Mouse (Mus musculus) right cerebral cortex, postnatal 25 days (tissue): ENCODE measurements around the gene Por.

Source experiments
- DNase-seq: peaks from one replicate; pipeline ENCODE4 v3.0.0; 2022

The Por gene

DNA sequence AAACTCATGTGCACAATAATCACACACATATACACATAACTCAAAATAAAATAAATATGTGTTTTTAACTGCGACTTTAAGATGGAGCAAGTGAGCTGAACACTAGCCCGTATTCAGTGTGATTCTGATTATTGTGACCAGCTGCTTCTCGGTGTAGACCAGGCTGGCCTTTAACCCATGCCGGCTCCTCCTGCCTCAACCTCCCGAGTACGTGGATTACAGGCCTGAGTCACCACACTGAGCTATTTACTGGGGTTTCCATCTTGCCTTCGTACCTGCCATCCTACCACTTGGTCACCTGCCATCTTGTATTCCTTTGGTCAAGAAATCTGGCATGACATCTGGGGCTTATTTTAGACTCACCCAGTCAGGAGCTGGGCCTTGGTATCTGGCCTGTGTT is 33.6 kb downstream of the Por start:
- DNase-seq, result no peak

DNA sequence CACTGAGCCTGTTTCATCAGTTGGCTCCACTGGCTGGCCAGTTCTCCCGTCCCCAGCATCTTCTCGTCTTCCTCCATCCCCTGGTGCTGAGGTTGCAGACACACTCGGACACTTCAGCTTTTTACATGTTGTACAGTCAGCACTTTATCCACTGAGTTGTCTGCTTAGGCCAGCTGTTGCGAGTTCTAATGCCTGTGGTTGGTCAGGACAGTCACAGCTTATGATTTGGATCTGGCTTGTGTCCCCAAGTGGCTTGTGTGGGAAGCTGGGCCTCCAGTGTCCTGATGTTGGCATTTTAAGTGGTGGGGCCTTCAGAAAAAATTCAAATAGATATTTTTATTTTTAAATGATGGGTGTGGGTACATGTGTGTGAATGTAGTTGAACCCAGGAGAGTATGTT is 35.5 kb downstream of the Por start:
- DNase-seq, result no peak

DNA sequence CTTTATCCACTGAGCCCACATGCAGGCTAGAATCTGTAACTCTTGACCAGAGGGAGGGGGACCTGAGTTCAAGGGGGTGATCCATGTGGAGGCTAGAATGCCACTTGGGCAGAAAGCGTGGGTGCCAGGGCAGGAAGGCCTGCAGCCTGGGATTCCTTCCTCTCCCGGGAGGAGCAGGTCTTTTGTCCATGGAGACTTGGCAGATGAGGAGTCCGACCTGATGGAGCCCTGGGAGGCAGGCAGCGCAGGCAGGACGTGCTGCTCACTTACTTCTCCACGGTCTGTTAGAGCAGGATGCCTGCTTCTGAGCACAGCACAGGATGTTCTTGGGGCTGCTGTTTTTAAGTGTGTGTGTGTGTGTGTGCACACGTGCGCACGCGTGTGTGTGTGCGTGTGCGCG is 37.2 kb downstream of the Por start:
- no peak for DNase-seq

DNA sequence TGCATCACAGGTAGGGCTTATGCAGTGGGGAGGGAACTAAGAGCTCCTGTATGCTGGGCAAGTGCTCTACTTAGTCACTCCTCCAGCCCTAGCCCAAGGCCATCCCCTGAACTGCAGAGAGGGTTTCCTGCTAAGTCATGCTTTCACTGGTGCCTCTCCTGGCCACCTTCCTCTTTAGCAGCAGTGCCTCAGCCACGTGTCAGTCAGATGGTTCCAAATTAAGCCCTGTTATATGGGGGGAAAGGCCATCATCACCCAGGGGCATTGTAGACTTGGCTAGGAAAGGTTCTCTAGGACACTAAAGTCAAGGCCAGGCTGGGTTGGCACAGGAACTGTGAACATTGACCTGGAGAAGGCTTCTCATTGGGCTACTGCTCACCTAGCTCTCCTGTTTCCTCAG is 38.0 kb downstream of the Por start:
- DNase-seq, result no peak

DNA sequence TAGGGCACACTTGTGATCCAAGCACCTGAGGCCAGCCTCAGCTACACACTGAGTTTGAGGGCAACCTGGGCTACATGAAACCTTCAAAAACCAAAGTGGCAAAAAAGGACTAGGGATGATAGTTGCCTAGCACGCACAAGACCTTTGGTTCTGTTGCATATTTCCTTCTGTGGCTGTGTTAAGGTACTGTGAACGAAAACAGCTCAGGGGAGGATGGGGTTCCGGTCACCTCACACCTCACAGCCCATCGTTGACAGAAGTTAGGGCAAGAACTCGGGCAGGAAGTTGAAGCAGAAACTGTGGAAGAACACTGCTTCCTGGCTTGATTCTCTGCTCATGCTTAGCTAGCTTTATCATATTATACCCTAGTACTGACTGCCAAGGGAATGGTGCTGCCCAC is 39.9 kb downstream of the Por start:
- DNase-seq, result no peak

DNA sequence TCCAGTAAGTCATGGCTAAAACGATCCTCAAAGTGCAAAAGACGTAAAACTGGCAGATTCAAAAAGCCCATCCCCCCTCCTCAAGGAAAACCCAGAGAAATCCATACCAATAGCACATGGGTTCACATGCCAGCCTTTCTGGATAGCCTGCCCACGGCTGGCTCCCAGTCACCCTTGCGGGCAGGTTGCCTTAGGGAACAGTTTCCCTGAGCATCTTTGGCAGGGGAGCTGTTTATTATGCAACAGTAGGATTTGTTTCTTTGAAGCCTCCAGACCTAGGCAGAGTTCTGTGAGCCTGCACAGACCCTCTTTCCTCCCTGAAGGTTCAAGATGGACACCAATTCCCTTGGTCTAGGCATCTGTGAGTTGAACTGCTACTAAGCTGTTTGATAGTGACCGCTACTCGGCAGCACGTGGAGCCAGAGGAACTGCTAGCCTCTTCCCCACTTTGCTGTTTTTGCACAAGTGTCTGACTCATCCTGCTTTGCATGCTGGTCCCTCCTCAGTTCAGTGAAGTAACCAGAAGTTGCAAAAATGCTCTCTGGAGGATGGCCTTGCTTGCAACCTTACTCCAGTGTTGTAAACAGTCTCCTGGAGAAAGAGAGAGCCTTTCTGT is 40.9 kb downstream of the Por start:
- no peak for DNase-seq

DNA sequence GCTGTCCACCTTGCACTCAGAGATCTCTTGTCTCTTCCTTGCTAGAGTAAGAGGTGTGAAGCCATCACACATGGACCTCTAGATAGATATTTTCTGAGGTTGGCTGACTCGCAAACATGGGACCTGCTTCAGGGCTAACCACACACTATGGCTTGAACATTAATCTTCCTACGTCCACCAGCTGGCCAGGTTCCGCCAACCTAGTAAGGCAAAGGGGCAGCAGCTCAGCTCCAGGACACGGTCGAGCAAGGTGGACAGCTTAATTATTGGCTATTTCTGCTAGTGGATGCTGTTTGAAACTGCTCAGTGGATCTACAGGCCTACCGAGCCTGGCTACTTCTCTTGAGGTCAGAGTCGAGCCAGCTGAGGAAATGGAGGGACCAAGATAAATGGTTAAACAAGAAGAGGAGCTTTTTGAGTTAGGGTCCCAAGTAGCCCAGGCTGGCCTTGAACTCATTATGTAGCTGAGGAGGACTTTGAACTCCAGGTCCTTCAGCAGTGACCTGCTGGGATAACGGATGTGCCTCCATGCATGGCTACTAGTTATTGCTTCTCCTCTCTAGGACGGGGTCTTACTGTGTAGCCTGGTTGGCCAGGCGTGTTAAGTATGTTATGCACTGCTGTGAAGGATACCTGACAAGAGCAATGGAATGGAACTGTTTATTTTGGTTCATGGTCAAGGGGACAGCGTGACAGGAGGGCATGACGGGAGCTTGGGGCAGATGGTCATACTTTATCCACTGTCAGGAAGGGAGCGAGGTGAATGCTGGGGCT is 41.9 kb downstream of the Por start:
- no peak for DNase-seq

DNA sequence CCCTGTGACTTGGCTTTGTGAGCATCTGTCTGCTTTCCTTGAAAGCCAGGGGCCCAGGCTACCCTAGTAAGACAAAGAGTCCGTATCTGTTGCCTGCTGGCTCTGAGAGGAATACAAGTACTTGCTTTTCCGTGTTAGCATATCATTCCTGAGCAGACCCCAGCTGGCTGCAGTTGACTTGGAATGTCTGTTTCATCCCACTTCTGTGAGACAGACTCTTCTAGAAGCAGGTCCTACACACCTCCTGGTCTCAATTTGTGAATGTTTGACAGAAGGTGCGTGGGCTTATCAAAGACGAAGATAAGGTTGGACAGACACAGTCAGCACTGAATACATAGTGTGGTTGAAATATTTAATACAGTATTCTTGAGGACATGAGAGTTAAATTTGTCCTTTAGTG is 43.0 kb downstream of the Por start:
- DNase-seq, result no peak

DNA sequence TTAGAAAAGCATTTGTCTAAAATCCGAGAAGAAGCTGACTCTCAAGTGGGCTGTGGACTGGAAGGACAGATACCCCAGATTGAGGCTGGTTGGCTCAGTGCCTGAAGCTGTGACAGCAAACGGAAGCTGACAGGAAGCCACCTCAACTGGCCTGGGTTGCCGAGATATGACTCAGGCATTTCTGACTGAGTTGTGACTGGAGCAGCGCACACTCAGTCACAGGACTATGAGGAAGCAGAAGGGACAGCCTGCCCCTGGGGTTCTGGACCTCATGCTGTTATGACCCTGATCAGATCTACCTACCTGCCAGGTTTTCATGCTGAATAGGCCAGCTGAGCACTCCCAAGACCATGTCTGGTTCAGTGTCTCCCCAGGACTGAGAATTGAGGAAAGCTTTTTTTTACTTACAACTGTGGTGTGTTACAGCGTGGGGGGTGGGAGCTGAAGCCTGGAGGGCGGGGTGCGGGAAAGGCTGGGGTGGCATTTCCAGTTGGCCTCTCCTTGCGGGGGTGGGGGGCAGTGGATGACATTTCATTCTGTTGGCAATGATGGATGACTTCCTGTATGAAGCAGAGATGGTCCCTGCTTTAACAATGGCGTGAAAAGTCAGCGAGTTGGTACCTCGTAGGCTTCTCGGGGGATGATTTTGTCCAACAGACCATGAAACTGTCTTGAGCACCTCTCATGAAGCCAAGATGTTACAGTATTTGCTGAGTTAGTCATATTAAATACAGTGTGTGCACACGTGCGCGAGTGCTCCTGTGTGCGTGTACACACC is 43.8 kb downstream of the Por start:
- peak; percentile 55 for DNase-seq

DNA sequence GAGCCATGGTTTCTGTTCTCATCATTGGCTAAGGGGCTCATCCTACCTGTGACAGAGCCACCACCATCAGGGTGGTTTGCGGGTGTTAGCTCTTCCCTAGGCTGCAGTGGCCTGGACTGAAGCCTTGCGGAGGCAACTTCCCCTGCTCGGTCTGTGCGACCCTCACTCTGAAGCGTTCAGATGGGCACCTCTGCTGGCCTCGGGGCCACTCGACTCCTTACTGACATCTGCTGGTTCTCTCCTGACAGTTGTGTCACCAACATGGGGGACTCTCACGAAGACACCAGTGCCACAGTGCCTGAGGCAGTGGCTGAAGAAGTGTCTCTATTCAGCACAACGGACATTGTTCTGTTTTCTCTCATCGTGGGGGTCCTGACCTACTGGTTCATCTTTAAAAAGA is 45.8 kb downstream of the Por start:
- no peak for DNase-seq

DNA sequence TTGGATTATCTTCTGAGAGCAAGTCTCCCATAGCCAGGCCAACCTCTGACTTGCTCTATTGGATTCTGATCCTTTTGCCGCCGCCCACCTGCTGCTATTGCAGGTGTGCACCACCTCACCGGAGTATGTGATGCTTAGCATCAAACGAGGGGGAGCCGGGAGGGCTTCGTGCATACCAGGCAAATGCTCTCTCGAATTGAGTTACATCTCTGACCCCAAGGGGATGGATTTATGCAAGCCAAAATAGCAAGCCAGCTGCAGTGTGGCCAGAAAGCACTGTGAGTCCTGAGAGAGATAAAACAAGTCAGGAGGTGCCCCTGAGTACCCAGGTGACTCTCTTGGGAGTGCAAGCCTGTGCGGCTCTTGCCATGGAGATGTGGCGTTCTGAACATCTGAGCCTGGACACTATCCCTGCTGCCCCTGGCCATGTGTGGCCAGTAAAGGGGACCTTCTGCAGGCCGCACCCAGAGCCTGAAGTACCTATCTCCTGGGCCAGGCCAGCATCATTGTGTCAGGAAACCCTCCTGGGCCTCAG is 49.8 kb downstream of the Por start:
- no peak for DNase-seq

DNA sequence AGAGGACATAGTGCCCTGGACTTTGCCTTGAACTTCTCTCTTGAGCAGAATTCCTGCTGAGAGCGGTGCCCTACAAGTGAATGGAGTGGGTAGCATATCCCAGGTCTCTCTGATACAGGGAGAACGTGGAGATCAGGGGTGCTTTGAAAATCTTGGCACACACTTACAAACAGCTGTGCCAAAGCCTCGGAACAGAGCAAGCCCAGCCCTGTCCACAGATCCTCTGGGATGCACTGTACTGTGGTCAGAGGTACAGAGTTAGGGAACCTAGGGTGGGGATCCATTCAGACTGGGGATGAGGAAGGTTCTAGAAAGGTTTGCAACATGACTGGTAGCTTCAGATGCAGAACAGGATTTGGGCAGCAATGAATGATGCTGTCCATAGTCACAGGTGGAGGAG is 50.3 kb downstream of the Por start:
- DNase-seq, result no peak

DNA sequence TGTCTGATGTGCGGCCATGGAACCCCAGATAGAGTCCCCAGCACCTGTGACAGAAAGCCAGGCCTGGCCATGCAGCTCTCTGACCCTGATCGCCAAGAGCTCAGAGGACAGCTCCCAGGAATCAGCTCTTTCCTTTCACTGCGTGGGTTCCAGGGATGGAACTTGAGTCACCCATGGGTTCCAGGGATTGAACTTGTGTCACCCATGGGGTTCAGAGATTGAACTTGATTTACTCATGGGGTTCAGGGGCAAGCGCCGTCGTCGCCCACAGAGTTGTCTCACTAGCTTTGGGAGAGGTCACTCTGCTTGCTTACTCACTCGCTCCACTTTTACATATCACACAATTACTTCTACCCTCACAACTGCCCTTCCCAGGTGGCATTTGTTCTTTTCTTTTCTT is 51.2 kb downstream of the Por start:
- no peak for DNase-seq

DNA sequence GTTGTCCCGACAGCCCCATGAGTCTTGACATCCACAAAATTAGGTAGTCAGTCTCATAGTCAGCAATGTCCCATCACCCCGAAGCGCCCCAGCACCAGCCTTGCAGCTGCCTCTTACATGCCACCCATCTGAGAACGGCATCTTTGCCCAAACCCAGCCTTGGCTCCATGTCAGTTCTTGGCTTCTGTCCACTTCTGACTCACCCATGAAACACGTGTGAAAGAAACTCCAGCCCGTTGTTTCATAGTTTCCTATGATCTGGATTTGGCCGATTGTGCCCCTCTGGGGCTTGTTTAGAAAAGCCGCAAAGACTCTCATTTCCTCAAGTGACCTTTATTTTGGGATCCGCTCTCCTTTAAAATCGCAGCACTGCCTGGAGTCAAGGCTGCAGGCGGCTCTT is 52.3 kb downstream of the Por start:
- DNase-seq, result no peak

DNA sequence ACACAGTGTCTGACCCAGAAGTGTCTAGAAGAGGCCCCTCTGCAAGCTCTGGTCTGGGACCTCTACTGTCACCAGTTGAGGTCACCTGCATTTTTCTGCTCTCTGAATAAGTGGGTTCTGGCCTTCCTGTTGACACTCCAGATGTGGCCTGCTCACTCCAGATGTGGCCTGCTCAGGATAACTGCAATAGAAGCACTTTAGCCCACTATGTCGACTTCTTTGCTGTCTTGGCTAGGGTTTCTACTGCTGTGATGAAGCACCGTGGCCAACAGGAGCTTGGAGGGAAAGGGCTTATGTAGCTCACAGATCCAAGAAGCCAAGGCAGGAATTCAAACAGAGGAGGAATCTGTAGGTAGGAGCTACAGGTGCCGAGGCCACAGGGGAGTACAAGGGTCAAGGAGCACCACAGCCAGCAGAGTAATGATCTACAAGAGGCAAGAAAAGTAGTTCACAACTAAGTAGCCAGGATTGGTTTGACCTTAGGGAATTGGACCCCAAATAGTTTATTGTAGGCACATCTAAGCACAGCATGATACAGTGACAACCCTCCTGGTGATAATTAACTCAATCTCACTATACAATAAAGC is 53.4 kb downstream of the Por start:
- no peak for DNase-seq

DNA sequence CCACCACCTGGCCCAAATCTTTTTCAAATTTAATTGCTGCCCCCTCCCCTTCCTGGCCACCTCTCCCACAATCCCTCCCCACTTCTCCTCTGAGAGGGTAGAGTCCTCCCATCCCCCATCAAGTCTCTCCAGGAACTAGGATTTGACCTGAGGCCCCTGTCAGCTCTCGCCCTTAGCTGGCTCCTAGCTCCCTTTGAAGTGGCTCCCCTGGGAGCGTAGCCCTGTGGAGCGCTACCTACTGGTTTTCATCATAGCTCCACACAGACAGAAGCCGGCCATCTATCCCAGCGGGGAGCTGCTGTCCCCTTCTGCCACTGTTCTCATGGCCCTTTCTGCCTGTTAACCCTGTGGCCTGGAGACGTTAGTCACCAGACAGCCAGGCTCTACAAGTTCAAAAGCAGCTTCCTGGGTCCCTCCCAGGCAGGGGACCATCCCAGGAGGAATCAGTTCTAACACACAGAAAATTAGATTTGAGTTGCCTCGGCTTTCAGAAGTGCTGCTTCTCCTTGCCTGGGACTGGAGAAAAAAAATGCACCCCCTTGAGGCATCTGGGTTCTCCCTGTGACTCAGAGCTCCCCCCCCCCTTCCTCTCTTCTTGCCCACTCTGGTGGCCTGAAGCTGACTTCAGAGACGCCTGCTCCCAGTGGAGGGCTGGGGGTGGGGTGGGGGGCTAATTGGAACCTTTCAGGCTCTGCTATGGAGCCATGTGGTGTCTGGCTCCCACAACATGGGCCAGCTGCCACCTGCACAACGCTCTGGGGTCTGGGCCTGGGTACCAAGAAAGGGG is 54.9 kb downstream of the Por start:
- no peak for DNase-seq

DNA sequence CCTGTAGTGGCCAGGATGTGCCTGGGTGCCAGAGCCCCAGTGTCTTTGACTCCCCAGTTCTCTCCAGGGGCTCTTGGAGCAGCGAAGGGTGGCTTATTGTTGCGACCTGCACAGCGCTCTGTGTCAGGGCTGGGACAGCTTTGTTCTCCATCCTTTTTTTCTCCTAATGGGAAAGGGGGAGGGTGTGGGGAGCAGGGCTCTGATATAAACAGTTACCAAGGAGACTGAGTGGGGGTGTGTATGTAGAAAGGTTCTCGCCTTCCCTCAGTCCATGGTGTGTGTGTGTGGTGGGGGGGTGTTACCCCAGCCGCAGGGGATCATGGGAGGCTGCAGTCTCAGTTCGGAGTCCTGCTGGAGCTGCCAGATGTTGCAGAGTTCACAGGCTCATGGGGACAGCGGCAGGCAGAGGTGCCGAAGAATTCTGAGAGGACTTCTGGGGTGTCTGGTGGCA is 55.6 kb downstream of the Por start:
- peak; percentile 44 for DNase-seq

DNA sequence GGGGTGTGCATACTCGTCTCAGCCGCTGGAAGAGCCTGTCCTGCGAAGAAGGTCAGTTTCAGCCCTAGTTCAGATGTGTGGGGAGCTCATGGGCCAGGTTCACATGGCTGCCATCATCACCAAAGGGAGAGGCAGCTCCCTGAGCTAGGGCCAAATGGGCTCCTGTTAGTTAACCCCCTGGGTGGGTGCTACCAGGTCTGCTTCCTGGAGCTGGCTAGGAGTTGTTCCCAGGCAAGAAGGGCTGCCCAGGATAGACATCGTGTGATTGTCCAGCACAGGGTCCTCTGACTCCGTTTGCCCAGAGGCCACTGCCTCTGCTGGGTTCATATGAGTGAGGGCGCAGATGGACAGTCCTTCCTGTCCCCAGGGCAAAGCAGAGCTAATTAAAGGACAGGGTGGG is 56.2 kb downstream of the Por start:
- no peak for DNase-seq

DNA sequence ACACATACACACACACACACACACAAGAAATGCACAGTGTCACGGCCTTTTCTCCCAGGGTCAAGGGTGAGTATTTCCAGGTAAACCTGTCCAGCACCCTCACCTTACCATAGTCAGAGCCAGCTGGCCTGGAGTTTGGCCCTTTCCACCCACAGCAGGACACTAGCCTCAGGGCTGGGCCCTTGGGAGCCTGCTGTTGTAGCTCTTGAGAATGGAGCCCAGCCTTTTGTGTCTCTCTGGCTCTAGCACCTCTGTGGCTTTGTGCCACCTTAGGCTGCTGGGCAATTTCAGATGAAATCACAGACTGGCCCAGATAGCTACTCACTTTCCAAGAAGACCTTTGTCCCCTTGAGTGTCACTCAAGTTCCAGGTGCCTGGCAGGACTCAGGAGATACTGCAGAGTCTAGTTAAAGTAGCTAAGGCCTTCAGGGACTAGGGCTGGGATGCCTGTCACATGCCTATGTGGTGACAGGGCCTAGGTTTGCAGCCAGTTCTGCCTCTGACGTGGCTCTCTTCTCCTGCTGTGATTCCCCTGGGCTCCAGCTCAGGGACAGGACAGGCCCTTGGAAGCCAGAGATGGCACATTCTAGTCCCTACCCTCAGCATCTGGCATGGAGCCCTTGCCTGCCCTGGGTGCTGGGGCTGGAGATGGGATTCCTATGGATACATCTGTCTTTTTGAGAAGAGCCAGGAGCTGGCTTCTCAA is 57.0 kb downstream of the Por start:
- DNase-seq, result no peak

DNA sequence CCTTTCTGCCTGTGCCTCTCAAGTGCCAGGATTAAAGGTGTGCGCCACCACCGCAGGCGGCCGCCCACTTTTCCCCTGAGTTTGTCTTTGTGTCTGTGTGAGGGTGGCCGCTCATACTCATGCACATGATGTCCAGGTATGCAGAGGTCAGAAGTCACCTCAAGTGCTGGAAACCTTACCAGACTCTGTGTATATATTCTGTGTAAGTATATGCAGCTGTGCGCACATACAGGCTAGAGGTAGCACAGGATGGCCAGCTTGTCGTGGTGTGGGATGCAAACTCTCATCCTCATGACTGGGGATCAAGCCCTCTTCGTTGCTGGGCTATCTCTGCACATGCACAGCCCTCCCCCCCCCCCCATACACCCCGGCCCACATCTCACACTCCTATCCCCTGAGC is 58.0 kb downstream of the Por start:
- no peak for DNase-seq

DNA sequence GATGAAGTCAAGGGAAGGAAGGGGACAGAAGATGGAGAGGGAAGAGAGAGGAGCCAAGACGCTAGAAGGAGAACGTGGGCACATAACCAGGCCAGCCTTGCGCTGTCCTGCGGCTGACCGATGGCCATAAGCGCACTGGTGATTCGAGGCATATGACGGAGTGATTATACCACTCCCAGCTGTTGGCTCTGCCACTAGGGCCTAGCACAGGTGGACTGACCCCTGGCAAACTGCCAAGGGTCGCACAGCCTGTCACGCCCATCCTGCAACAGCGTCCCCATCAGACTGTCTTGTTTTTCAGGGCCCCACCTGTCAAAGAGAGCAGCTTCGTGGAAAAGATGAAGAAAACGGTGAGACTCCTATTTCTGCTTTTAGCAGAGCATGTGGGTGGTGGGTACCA is 58.5 kb downstream of the Por start:
- DNase-seq, result no peak

DNA sequence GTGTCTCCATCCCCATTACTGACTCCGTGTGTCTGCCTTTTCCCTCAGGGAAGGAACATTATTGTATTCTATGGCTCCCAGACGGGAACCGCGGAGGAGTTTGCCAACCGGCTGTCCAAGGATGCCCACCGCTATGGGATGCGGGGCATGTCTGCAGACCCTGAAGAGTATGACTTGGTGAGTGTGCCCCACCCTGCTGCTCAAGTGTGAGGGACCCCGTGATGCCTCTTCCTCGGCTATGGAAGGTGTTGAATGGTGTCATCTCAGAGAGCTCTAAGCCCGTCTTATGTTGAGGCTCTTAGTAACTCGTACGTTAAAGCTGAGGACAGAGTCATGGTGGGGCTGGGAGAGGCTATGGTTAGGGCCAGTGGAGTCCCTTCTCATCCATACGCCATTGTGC is 59.5 kb downstream of the Por start:
- no peak for DNase-seq
